Mouse (Mus musculus) liver, postnatal 0 days (tissue): Measurements from ENCODE around the gene Klhdc1.

Experiments used
- CTCF ChIP-seq: sonication (generic); IDR thresholded peaks from 2 replicates; pipeline ENCODE4 v1.5.1; 2016; ENCODE audit warnings: antibody characterized with exemption, low read depth
- EP300 ChIP-seq: IDR thresholded peaks from 2 replicates; pipeline ENCODE4 v1.6.1; 2016; ENCODE audit warnings: antibody characterized with exemption, low read depth, mild to moderate bottlenecking

- TF ChIP-seq EP300 (no peak), CTCF (no peak)
Measured at GRCm38 (mm10) chr12:69214393-69214792, 26.6 kb upstream of the Klhdc1 start.
